In genomic region chr5:119016420-119016819, GRCm38 (mm10) we compare ENCODE assay signal across 19 mouse cellular contexts.
DNase-seq lines count a peak whose midpoint lies in the region; ATAC-seq and TF ChIP-seq lines count a peak whose summit lies in the region.
"Had no signal": no experiment of that assay in that cellular context is flagged by ENCODE, and none has a peak within 500 bp of the region (broad histone marks: within the 10 kb centered on the region; RNA-seq: fewer than 3 reads in every experiment).

No protein-coding gene starts in this region.

- H3K4me2 ChIP-seq in kidney, postnatal 0 days (ENCODE audit: low read length) = no peak overlapping the region
- H3K4me2 ChIP-seq in neural tube, embryonic 12.5 days (replicated peaks) = no peak overlapping the region
- no peak overlapping the region for H3K4me2 ChIP-seq in neural tube, embryonic 15.5 days
- H3K4me2 ChIP-seq in heart, embryonic 12.5 days = no peak overlapping the region
- H3K4me2 ChIP-seq: embryonic facial prominence, embryonic 15.5 days; heart, embryonic 13.5 days; liver, embryonic 11.5 days; lung, embryonic 15.5 days had no signal

- TF ChIP-seq CTCF in kidney, postnatal 0 days (IDR thresholded peaks at IDR 0.05; ENCODE audit: low read depth) = no peak

- no peak for ATAC-seq in kidney, postnatal 0 days (replicated peaks; ENCODE audit: low FRiP score, low read depth)
- 0 out of 2 replicates have a peak, but pooled peaks have one; percentile 56 for ATAC-seq in neural tube, embryonic 12.5 days (ENCODE audit: low FRiP score, low read depth)
- ATAC-seq in neural tube, embryonic 15.5 days (ENCODE audit: low FRiP score) = no peak
- ATAC-seq in heart, embryonic 12.5 days (ENCODE audit: insufficient number of reproducible peaks, low FRiP score) = no peak

- no peak overlapping the region for H3K4me3 ChIP-seq in kidney, postnatal 0 days (replicated peaks; ENCODE audit: low read depth, low read length)
- no peak overlapping the region for H3K4me3 ChIP-seq in neural tube, embryonic 12.5 days
- H3K4me3 ChIP-seq in neural tube, embryonic 15.5 days (replicated peaks) = no peak overlapping the region
- H3K4me3 ChIP-seq in heart, embryonic 12.5 days = no peak overlapping the region
- H3K4me3 ChIP-seq: embryonic facial prominence, embryonic 15.5 days; heart, embryonic 13.5 days; lung, embryonic 15.5 days had no signal

- no peaks in the 10 kb centered on the region for H3K4me1 ChIP-seq in kidney, postnatal 0 days (replicated peaks; ENCODE audit: insufficient read depth, low read length)
- H3K4me1 ChIP-seq in neural tube, embryonic 12.5 days = peaks cover 16% of the 10 kb centered on the region
- H3K4me1 ChIP-seq in neural tube, embryonic 15.5 days = peaks cover 12% of the 10 kb centered on the region
- no peaks in the 10 kb centered on the region for H3K4me1 ChIP-seq in heart, embryonic 12.5 days (replicated peaks)
- H3K4me1 ChIP-seq: heart, embryonic 13.5 days; lung, embryonic 15.5 days had no signal

- no peaks in the 10 kb centered on the region for H3K27me3 ChIP-seq in kidney, postnatal 0 days (ENCODE audit: insufficient read depth, low read length)
- H3K27me3 ChIP-seq in neural tube, embryonic 12.5 days (replicated peaks) = 0 out of 2 replicates have a peak, but pooled peaks cover 2% of the 10 kb centered on the region
- peaks cover 1% of the 10 kb centered on the region; the same call in 1 of the 2 replicates for H3K27me3 ChIP-seq in neural tube, embryonic 15.5 days (replicated peaks)
- H3K27me3 ChIP-seq in heart, embryonic 12.5 days (replicated peaks) = peaks cover 32% of the 10 kb centered on the region
- H3K27me3 ChIP-seq: embryonic facial prominence, embryonic 15.5 days; lung, embryonic 15.5 days had no signal

- H3K36me3 ChIP-seq in kidney, postnatal 0 days (ENCODE audit: insufficient read depth, low read length) = no peaks in the 10 kb centered on the region
- no peaks in the 10 kb centered on the region for H3K36me3 ChIP-seq in neural tube, embryonic 12.5 days
- no peaks in the 10 kb centered on the region for H3K36me3 ChIP-seq in neural tube, embryonic 15.5 days
- H3K36me3 ChIP-seq in heart, embryonic 12.5 days = no peaks in the 10 kb centered on the region
- H3K36me3 ChIP-seq: embryonic facial prominence, embryonic 15.5 days; heart, embryonic 13.5 days; lung, embryonic 15.5 days had no signal

- no peak overlapping the region for H3K9ac ChIP-seq in kidney, postnatal 0 days (ENCODE audit: low read depth, low read length)
- no peak overlapping the region for H3K9ac ChIP-seq in neural tube, embryonic 12.5 days
- no peak overlapping the region for H3K9ac ChIP-seq in neural tube, embryonic 15.5 days (replicated peaks)
- H3K9ac ChIP-seq in heart, embryonic 12.5 days = no peak overlapping the region
- H3K9ac ChIP-seq: embryonic facial prominence, embryonic 15.5 days; heart, embryonic 13.5 days; lung, embryonic 15.5 days had no signal

- DNase-seq in kidney, postnatal 0 days (ENCODE audit: low spot score) = peak; percentile 20
- DNase-seq in kidney, postnatal 36 days = no peak
- peak; percentile 14 for DNase-seq in embryo, embryonic 9.5 days (ENCODE audit: extremely low spot score)
- no peak for DNase-seq in spleen, postnatal 10 days (ENCODE audit: low spot score in 2 of 2)
- DNase-seq: adrenal gland, adult 2 months; cerebellum, adult 9-10 months; gastrocnemius, postnatal 10 days; heart, adult 11 months; heart, postnatal 36 days; kidney, adult 8-10 months; thymus, postnatal 14 days had no signal

- no peaks in the 10 kb centered on the region for H3K9me3 ChIP-seq in kidney, postnatal 0 days (replicated peaks; ENCODE audit: low read length)
- no peaks in the 10 kb centered on the region for H3K9me3 ChIP-seq in neural tube, embryonic 12.5 days
- H3K9me3 ChIP-seq in neural tube, embryonic 15.5 days (replicated peaks) = no peaks in the 10 kb centered on the region
- peaks cover 11% of the 10 kb centered on the region for H3K9me3 ChIP-seq in heart, embryonic 12.5 days (replicated peaks)
- H3K9me3 ChIP-seq: embryonic facial prominence, embryonic 15.5 days had no signal

- 23% methylated on average over 4 of the region's 4 CpGs for WGBS in kidney, postnatal 0 days
- WGBS in neural tube, embryonic 12.5 days = 10% methylated on average over 4 of the region's 4 CpGs
- 14% methylated on average over 4 of the region's 4 CpGs for WGBS in neural tube, embryonic 15.5 days
- WGBS in heart, embryonic 12.5 days = 44% methylated on average over 4 of the region's 4 CpGs

- no peak overlapping the region for H3K27ac ChIP-seq in kidney, postnatal 0 days
- H3K27ac ChIP-seq in neural tube, embryonic 12.5 days = no peak overlapping the region
- H3K27ac ChIP-seq in neural tube, embryonic 15.5 days (replicated peaks) = no peak overlapping the region
- no peak overlapping the region for H3K27ac ChIP-seq in heart, embryonic 12.5 days (ENCODE audit: poor library complexity, severe bottlenecking)
- H3K27ac ChIP-seq: embryonic facial prominence, embryonic 15.5 days; heart, embryonic 13.5 days; lung, embryonic 15.5 days; macrophage had no signal

Comparison
In these comparisons a context has a peak if more than half of its experiments do, and no peak if none do; other contexts are left out.
1. DNase-seq: peak in kidney, postnatal 0 days (single experiment) and embryo, embryonic 9.5 days (single experiment); none in kidney, postnatal 36 days (0 of 2) and spleen, postnatal 10 days (0 of 2).